Mouse (Mus musculus): ENCODE measurements around the gene Fbxl16.

The Fbxl16 gene

DNA sequence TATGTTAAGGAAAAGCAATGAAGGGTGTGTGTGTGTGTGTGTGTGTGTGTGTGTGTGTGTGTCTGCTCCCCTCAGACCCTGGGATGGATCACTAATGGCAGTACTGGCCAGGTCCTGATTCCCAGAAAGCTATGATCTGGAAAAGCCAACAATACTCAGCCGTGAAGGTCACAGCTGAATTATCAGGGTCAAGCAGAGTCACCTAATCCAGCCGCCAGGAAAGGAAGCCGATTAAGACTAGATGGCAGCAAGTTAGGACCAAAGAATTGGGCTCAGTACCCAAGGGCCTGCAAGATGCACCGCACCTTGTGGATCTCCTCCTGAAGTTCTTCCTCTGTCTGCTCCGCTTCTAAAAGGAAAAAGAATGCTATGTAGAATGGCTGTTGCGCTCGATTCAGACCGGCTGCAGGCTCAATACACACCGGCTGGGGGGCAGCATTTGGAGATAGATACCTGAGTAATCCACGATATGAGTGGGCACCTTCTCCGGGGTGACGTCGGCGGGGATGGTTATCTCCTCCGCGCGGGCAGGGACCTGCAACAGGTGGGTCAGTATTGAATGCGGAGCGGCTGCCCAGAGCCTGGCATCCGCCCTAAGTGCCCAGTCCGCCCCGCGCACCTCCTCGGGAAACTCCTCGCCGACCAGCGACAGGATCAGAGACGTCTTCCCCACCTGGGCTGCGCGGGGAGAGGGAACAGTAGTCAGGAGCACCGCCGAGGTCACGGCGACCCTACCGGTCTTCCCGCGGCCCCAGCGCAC lies 34.9 kb downstream of the Fbxl16 start:
- DNase-seq = no peak

DNA sequence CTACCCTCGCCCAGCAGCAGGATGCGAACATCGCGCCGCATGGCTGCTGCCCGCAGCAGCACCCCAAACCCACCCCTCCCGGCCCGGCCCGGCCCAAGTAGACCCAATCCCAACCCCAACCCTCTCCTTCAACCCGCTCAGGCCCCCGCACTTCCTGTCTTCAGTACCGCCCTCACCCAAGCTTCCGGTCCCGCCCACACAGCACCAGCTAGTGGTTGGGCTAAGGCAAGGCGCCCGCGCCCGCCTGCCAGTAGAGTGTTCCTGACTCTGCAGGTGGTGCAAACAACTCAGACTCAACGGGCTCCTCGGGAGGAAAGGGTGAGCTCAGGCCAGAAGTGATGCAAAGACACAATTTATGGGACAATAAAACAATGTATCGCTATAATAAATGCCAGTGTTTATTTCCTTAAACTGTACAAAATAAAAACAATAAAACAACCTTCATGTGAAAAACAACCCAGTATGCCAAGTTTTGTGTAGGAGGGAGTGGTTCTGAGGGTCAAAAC lies 35.6 kb downstream of the Fbxl16 start, which contains the start of gene Rhot2:
TSS of gene Rhot2 (minus strand) at position 456 of the 506 bp plus-strand sequence.
- DNase-seq = peak; percentile 96

DNA sequence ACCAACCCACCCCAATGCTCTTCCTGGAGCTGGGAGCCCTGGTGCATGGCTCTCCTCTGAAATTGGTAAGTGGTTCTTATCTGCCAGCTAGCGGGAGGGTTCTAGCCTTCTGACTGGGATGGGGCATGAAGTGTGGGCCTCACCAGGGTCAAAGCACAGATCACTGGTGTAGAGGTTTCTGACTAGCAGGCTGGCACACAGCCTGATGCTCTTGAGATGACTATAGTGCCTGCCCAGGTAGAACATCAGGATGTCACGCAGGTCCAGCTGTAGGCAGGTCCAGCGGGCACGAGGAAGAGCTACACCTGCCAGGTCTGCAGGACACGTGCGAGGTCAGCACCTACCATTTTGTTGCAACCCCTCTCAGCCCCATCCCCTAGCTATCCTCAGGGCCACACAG lies 51.3 kb downstream of the Fbxl16 start:
- DNase-seq = no peak

DNA sequence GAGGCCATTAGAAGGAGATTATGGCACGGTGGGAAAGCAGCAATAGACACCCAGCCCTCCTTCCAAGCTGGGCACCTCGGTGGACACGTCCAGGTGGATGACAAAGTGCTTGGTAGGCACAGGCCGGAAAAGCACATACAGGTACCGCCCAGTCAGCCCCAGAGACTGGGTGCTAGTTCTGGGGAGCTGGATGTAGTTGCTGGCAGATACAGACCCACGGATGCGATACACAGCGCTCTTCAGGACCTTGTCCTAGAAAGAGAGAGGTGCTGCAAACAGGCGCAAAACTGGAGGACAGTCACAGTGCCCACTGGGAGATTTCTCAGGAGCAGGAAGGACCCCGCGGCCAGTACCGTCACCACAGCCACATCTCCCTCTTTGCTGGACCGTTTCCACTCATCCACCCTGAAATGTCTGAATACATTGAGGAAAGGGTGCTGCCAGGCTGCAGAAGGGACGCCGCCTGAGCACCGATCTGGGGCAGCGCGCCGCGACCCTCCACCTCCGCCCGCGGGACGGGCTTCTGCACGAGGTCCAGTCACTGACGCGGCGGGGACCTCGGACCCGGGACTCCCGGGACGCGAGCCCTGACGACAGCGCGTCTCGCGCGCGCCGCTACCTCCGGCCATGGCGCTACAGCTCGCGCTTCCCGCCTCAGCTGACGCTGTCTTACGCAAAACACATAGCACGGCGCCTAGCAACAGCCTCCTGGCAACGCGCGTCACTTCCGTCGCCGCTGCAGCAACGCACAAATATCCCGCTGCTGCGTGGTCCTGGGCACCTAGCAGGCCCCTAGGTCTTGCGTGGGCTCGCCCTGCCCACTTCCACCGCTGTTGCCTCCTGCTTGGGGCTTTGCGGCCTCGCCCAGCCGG lies 52.2 kb downstream of the Fbxl16 start, which contains the start of gene Wdr90:
TSS of gene Wdr90 (minus strand) at position 670 of the 872 bp plus-strand sequence.
- DNase-seq = peak; percentile 95

DNA sequence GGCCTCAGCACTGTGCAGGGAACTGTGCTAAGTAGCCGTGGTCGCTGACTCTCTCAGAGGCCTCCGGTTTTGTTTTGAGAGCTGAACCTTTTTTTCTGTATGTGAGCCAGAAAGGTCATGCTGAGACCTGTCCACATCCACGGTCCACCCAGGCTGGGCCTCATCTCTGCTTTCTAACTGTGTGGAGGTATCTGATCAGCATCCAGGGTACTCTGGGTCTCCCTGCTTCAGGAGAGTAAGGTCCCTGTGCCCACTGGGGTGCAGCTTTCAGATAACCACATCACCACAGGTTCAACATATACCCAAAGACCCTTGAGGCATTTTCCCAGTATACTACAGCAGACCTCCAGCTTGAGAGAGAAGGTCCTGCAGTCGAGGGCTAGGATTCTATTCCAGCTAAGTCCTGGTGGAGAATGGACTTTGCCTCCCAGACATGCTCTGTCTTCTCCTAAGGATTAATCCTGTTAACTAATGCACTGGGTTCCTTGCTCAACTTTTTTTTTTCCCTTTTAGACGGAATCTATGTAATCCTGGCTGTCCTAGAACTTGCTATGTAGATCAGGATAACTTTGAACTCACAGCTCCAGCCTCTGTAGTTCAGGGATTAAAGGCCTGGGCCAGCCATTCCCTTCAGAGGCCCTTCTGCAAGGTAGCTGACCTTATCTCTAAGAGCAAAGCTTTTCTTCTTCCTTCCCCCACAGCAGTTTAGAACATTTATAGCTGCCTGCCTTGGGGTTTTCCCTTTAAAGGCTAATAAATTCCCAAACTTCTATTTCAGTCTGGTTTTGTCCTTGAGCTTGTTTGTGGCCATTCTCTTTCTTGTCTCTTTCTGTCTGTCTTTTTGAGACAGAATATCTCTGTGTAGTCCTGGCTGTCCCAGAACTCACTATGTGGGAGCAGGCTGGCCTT lies 53.1 kb downstream of the Fbxl16 start:
- no peak for DNase-seq

DNA sequence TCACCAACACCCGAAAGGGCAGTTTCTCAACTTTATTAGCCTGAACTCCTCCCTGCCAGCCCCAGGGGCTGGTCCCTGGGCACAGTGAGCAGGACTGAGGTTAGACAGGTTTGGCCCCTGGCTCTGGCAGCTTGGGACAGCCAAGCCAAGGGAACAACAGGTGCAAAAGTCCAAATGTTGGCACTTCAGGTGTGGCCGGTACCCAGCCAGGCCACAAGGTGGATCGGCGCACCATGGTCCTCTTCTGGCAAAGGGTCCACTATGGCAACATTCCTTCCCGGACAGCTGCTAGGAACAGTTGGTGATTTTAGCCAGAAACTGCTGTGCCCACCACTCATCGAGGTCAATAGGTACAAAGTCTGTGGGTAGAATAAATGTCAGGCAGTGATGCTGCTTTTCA lies 54.8 kb downstream of the Fbxl16 start:
- DNase-seq = peak; percentile 48

DNA sequence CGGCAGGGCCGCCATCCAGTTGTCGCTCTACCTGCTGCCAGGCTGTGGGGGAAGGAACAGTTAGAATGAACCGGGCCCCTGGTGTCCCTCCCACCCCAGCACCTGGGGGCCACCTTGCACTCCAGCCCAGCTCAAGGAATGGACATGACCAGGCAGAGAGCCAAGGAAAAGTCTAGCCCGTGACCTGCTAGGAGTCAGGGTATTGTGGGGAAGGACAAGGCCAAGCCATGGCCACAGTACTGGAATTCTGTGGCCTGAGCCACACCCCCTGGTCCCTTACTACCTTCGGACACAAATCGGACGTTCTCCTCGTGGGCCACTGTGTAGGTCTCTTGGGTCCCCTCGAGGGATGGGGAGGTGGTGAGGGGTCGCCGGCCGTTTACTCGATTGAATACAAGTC lies 55.4 kb downstream of the Fbxl16 start:
- peak; percentile 54 for DNase-seq

DNA sequence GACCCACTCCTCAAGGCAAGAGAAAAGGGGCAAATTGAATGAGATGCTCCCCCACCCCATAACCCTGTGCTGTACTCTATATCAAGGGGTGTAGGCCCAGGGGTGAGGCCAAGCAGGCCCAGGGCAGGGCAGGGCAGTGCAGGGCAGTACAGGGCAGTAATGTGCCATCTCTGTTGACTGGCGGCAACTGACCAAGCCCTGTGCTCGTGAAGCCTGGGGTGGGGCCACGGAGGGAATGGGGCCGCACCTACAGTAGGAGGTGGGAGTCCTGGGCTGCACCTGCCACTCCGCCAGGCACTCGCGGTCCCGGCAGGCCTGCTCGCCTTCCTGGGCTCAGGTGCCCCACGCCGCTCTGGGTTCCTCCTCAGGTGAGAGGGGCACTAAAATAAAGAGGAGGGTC lies 56.4 kb downstream of the Fbxl16 start:
- DNase-seq = no peak

DNA sequence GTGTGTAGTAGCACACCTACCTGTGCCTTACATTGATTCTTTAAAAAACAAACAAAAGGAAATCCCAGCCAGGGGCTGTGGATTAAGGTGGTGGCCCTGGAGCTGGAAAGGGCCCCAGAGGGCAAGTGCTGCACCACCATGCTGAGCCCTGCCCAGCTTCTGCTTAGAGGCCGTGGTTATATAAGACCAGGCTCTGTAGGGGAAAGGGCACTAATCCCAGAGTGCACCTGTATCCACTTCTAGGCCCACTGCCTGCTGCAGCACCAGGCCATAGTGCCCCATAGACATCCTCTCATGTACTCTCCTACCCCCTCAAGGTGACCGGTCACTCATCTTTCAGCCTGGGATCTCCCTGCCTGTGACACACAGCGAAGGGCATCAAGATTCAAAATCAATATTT lies 57.3 kb downstream of the Fbxl16 start:
- peak; percentile 52 for DNase-seq

DNA sequence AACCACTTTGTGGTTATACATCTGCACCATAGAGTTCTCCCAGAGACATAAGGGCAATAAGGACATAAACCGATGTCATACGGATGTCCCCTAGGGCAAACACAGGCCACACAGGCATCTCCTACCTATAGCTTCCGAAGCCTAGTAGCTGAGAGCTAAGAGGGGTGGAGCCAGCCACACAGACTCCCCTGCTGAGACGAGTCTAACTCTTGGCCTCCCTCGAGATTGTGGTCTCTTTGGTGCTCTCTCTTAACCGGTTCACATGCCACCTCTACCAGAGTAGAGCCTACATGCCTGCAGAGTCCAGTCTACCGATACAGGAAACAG lies 58.6 kb downstream of the Fbxl16 start:
- DNase-seq = no peak

DNA sequence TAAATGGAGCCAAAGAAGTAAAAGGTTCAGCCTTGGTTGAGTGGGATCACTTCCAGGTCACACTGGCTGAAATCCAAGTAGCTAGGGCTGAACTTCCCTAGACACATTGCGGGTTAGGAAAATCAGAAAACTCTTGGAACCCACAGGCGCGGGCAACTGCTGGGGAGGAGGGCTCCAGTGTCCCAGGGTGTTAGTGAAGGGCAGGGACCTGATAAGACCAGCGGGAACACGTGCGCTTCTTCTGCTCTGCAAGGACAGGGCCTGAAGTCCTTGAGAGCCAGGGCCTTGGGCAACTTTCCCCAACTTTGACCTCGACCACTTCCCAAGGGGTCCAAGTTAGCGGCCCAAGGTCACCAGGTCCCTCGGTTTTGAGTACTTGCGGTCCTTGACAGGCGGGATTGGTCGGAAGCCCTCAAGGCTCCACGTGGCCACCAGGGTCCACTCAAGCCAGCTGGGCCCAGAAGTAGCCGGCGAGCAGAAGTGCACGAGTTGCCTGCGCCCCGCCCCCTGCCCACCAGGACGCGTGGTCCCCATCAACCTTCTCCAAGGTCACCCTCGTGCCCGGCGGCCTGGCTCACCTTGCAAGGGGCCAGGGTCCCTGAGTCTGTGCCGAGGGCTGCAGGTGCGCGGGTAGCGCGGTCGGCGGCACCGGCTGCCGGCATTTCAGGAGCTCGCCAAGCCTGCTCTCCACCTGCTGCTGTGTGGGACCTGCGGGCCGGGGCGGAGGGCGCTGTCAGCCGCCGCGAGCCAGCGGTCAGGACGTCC lies 59.1 kb downstream of the Fbxl16 start:
- peak; percentile 80 for DNase-seq

DNA sequence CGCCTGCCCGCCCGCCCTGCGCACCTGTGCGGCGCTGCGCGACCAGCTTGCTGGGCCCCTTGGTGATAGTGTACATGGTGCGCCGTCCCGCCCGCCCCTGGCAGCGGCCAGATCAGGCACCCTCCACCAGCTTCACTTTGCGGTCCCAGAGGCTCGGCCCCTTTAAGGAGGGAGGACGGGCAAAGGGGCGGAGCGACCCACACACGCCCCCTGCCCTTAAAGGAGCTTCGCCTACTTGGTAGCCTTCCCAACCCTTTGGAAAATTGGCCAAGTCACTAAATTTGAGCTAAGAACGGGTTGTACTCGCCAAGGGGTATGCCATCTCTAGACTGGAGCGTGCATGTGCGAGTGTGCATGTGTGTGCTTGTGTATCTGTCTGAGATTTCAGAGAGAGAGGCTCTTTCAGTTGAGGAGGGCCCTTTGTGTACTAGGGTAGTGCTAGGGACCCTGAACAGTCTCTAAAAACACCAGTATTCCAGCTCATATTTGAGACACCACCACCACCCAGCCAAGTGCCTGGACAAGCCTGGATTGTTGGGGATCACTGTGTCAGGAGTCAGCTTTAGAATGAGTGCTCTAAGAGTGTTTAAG lies 59.8 kb downstream of the Fbxl16 start, which contains the start of gene Mcrip2:
TSS of gene Mcrip2 (minus strand) at position 164 of the 591 bp plus-strand sequence.
- peak; percentile 92 for DNase-seq

DNA sequence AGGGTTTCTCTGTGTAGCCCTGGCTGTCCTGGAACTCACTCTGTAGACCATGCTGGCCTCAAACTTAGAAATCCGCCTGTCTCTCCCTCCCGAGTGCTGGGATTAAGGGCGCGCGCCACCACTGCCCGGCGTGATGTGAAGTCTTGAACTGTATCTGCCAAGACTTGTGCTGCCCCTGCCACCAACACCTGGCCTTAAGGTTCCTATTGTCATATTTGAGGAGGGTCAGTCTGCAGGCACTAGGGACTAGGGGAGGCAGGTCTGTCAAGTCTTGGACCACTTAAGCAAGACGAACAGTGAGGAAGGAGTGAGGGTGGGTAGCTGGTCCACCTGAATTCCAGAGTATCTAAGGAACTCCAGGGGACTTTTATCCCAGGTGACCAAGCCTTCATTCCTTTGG lies 60.6 kb downstream of the Fbxl16 start:
- no peak for DNase-seq

DNA sequence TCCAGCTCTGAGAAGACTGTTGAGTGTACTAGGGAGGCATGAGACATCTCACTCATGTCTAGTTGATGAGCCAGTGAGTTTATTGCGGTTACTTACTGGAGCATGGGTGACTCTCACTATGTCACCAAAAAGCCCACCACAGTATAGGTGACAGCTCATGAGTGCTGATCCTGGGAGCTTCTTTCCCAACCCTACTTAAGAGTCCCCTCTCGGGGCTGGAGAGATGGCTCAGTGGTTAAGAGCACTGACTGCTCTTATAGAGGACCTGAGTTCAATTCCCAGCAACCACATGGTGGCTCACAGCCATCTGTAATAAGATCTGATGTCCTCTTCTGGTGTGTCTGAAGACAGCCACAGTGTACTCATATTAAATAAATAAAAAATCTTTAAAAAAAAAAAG lies 61.1 kb downstream of the Fbxl16 start:
- DNase-seq = no peak
